Mouse (Mus musculus): ENCODE data around the gene Myh11. TPM values are rescaled to one million over a fixed set of nuclear protein-coding genes. Genes with fewer than 3 reads are reported as not detected.

The Myh11 gene
- polyA plus RNA-seq, 1 experiment from 2014 or later: 0.39 TPM

GRCm38 (mm10) chr16:14262410-14262809 lies 28.8 kb downstream of the Myh11 start:
- H3K4me3 ChIP-seq: no peak overlapping the region
- WGBS: 88% methylated on average over 1 of the region's 1 CpGs
- H3K9ac ChIP-seq: no peak overlapping the region
- H3K4me2 ChIP-seq (replicated peaks): no peak overlapping the region
- no peaks in the 10 kb centered on the region for H3K27me3 ChIP-seq
- H3K9me3 ChIP-seq: no peaks in the 10 kb centered on the region
- no peak overlapping the region for H3K27ac ChIP-seq
- no peaks in the 10 kb centered on the region for H3K36me3 ChIP-seq
- no peak for ATAC-seq (ENCODE audit: low FRiP score, low read depth)
- no peaks in the 10 kb centered on the region for H3K4me1 ChIP-seq

DNA sequence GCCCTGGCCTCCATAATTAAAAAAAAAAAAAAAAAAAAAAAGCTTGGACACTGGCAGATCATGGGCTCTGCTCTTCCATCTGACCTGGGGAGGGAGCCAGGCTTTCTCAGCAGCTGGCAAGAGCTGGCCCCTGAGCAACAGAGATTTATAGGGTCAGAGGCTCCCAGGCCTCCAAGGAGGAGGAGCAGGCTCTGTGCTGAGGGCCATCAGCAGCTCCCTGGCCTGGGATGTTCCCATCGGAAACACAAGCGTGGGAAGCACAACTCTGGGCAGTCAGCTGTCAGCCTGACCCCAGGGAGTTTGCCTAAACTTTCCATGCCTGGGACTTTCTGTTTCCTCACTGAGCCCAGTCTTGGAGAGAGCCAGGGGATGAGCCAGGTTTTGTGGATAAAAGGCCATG lies 32.3 kb downstream of the Myh11 start:
- Histone ChIP-seq H3K27ac (no peak overlapping the region), H3K9ac (0 out of 2 replicates have a peak overlapping the region, but pooled peaks have one; percentile 25), H3K4me3 (no peak overlapping the region), H3K9me3 (no peaks in the 10 kb centered on the region), H3K4me2 (replicated peaks) (no peak overlapping the region), H3K27me3 (no peaks in the 10 kb centered on the region), H3K4me1 (no peaks in the 10 kb centered on the region), H3K36me3 (no peaks in the 10 kb centered on the region)
- no peak for ATAC-seq (ENCODE audit: low FRiP score, low read depth)
- WGBS: 10% methylated on average over 2 of the region's 2 CpGs

DNA sequence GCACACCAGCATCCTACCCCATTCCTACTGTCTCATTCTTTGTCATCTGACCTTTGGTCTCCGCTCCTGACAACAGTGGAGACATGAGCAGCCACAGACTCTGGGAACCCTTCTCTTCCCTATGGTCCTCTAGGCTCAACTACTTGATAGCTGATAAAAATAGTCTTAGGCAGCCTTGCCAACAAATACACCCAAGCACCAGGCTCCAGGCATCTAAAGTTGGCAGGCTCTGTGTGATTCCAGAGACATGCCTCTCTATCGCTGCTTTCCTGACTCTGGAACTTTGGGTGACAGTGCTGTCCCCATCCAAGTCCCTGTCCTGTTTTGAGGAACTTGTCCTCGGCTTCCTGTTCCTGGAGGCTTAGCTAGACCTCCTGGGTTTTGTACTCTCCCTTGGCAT lies 37.6 kb downstream of the Myh11 start:
- Histone ChIP-seq H3K4me1 (no peaks in the 10 kb centered on the region), H3K27ac (no peak overlapping the region), H3K9me3 (no peaks in the 10 kb centered on the region), H3K36me3 (no peaks in the 10 kb centered on the region), H3K9ac (no peak overlapping the region), H3K4me2 (replicated peaks) (no peak overlapping the region), H3K4me3 (no peak overlapping the region), H3K27me3 (no peaks in the 10 kb centered on the region)
- 84% methylated on average over 3 of the region's 3 CpGs for WGBS
- no peak for ATAC-seq (ENCODE audit: low FRiP score, low read depth)

- Histone ChIP-seq H3K36me3 (no peaks in the 10 kb centered on the region), H3K4me2 (replicated peaks) (no peak overlapping the region), H3K9ac (no peak overlapping the region), H3K4me3 (no peak overlapping the region), H3K27ac (no peak overlapping the region), H3K27me3 (no peaks in the 10 kb centered on the region), H3K4me1 (no peaks in the 10 kb centered on the region), H3K9me3 (no peaks in the 10 kb centered on the region)
- no peak for ATAC-seq (ENCODE audit: low FRiP score, low read depth)
- 86% methylated on average over 4 of the region's 4 CpGs for WGBS
Observed at GRCm38 (mm10) chr16:14252877-14253276, 38.3 kb downstream of the Myh11 start.

DNA sequence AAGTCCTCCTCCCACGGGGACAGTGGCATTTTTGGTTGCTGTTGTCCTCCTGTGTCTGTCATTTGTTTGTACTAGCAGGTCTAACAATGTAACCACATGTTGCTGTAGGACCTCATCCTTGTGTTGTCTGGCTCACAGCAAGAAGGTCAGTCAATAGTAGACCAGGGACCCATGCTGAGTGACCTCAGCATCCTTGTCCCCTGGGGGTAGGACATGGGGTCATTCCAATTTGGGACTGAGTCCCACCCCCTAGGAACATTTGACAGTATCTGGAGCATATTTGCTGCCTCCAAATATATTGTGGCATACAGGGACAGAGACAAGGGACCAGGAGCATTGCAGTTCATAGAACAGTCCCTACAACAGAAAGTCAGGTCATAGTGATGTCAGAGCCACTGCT lies 41.3 kb downstream of the Myh11 start:
- no peaks in the 10 kb centered on the region for H3K27me3 ChIP-seq
- H3K4me3 ChIP-seq: no peak overlapping the region
- H3K9me3 ChIP-seq: no peaks in the 10 kb centered on the region
- H3K4me1 ChIP-seq: no peaks in the 10 kb centered on the region
- ATAC-seq (ENCODE audit: low FRiP score, low read depth): no peak
- no peaks in the 10 kb centered on the region for H3K36me3 ChIP-seq
- no peak overlapping the region for H3K27ac ChIP-seq
- 81% methylated on average over 1 of the region's 1 CpGs for WGBS
- no peak overlapping the region for H3K4me2 ChIP-seq (replicated peaks)
- H3K9ac ChIP-seq: no peak overlapping the region

GRCm38 (mm10) chr16:14242553-14242952 lies 48.6 kb downstream of the Myh11 start:
- no peaks in the 10 kb centered on the region for H3K27me3 ChIP-seq
- ATAC-seq (ENCODE audit: low FRiP score, low read depth): no peak
- H3K4me3 ChIP-seq: no peak overlapping the region
- 55% methylated on average over 2 of the region's 2 CpGs for WGBS
- H3K36me3 ChIP-seq: no peaks in the 10 kb centered on the region
- H3K27ac ChIP-seq: no peak overlapping the region
- no peak overlapping the region for H3K4me2 ChIP-seq (replicated peaks)
- H3K4me1 ChIP-seq: no peaks in the 10 kb centered on the region
- no peaks in the 10 kb centered on the region for H3K9me3 ChIP-seq
- H3K9ac ChIP-seq: no peak overlapping the region

GRCm38 (mm10) chr16:14242059-14242458 lies 49.1 kb downstream of the Myh11 start:
- no peak for ATAC-seq (ENCODE audit: low FRiP score, low read depth)
- no peaks in the 10 kb centered on the region for H3K4me1 ChIP-seq
- no peak overlapping the region for H3K27ac ChIP-seq
- no peaks in the 10 kb centered on the region for H3K9me3 ChIP-seq
- H3K27me3 ChIP-seq: no peaks in the 10 kb centered on the region
- no peak overlapping the region for H3K9ac ChIP-seq
- H3K4me3 ChIP-seq: no peak overlapping the region
- no peaks in the 10 kb centered on the region for H3K36me3 ChIP-seq
- 86% methylated on average over 3 of the region's 3 CpGs for WGBS
- H3K4me2 ChIP-seq (replicated peaks): no peak overlapping the region

DNA sequence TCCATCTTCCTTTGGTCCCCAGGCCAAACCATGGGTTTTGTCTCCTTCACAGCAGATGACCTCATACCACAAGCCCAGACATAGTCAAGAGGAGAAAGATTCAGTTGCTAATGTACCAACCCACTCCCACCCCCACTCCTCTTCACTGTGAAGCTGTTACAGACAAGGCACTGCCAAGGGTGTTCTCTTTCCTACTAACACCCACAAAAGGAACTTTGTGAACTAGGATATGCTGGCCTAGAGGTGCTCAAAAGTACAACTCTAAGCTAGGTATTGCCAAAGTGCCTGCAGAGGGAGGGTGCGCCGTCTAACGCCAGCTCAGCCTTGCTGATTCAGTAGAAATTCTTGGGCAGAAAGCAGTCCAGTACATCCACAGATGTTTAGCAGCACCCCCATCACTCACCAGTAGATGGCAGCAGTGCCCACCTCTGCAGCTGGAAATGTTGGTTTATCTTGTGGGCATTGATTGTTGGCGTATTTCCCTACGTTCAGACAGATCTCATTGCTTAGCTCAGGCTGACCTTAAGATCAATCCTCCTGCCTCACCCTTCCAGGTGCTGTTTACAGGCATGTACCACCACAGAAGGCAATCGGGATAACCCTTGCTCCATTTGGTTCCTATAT lies 54.0 kb downstream of the Myh11 start:
- peak; percentile 78 for ATAC-seq (ENCODE audit: low FRiP score, low read depth)
- Histone ChIP-seq H3K27me3 (no peaks in the 10 kb centered on the region), H3K4me1 (no peaks in the 10 kb centered on the region), H3K4me2 (replicated peaks) (no peak overlapping the region), H3K36me3 (no peaks in the 10 kb centered on the region), H3K9ac (no peak overlapping the region), H3K9me3 (no peaks in the 10 kb centered on the region), H3K4me3 (no peak overlapping the region), H3K27ac (no peak overlapping the region)
- 23% methylated on average over 6 of the region's 6 CpGs for WGBS

GRCm38 (mm10) chr16:14215156-14215555 lies 76.0 kb downstream of the Myh11 start:
- H3K36me3 ChIP-seq: no peaks in the 10 kb centered on the region
- H3K27me3 ChIP-seq: no peaks in the 10 kb centered on the region
- no peak overlapping the region for H3K4me2 ChIP-seq (replicated peaks)
- no peak overlapping the region for H3K4me3 ChIP-seq
- H3K9ac ChIP-seq: no peak overlapping the region
- H3K4me1 ChIP-seq: no peaks in the 10 kb centered on the region
- ATAC-seq (ENCODE audit: low FRiP score, low read depth): no peak
- H3K9me3 ChIP-seq: no peaks in the 10 kb centered on the region
- WGBS: 89% methylated on average over 3 of the region's 3 CpGs
- no peak overlapping the region for H3K27ac ChIP-seq

DNA sequence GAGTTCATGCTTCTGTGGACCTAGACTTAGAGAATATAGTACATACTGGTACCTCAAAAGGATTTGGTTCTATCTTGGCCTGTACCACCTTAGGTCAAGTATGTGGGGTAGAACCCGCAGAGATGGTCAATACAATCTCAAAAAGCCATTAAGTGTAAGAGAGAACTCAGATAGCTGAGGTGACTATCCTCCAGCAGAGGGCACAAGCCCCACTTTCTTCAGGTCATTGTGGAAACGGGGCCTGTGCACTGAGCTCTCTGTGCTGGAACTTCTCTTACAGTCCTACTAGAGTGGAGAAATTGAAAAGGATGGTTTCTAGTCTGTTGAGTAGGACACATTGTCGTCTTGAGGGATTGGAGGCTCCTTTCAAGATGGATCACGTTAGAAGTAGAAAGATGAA lies 92.4 kb downstream of the Myh11 start:
- no peak overlapping the region for H3K4me3 ChIP-seq
- H3K27me3 ChIP-seq: no peaks in the 10 kb centered on the region
- no peaks in the 10 kb centered on the region for H3K9me3 ChIP-seq
- H3K27ac ChIP-seq: no peak overlapping the region
- WGBS: 76% methylated on average over 4 of the region's 4 CpGs
- H3K4me1 ChIP-seq: no peaks in the 10 kb centered on the region
- H3K36me3 ChIP-seq: no peaks in the 10 kb centered on the region
- no peak overlapping the region for H3K9ac ChIP-seq
- no peak for ATAC-seq (ENCODE audit: low FRiP score, low read depth)
- no peak overlapping the region for H3K4me2 ChIP-seq (replicated peaks)

DNA sequence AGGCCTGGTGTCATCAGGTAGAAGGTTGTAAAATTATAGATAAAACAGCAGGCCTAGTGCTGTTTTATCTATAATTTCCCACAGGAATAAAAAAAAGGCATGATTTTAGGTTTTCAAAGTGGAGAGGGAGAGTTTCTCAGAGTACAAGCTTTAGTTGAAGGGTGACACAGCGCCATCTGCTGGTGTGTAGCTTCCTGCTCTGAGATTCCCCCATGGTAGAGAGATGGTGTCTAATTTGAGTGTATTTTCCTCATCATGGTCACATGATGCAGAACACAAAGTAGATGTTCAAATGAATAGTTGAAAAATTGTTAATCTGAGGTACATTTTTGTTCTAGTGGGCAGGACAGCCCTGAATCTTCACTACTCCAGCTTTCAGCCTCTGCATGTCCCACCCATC lies 95.7 kb downstream of the Myh11 start:
- peaks cover 30% of the 10 kb centered on the region for H3K36me3 ChIP-seq
- H3K4me1 ChIP-seq: no peaks in the 10 kb centered on the region
- no peak overlapping the region for H3K4me2 ChIP-seq (replicated peaks)
- no peaks in the 10 kb centered on the region for H3K27me3 ChIP-seq
- H3K27ac ChIP-seq: no peak overlapping the region
- H3K9me3 ChIP-seq: no peaks in the 10 kb centered on the region
- H3K9ac ChIP-seq: no peak overlapping the region
- H3K4me3 ChIP-seq: no peak overlapping the region
- 22% methylated on average over 1 of the region's 1 CpGs for WGBS
- no peak for ATAC-seq (ENCODE audit: low FRiP score, low read depth)

DNA sequence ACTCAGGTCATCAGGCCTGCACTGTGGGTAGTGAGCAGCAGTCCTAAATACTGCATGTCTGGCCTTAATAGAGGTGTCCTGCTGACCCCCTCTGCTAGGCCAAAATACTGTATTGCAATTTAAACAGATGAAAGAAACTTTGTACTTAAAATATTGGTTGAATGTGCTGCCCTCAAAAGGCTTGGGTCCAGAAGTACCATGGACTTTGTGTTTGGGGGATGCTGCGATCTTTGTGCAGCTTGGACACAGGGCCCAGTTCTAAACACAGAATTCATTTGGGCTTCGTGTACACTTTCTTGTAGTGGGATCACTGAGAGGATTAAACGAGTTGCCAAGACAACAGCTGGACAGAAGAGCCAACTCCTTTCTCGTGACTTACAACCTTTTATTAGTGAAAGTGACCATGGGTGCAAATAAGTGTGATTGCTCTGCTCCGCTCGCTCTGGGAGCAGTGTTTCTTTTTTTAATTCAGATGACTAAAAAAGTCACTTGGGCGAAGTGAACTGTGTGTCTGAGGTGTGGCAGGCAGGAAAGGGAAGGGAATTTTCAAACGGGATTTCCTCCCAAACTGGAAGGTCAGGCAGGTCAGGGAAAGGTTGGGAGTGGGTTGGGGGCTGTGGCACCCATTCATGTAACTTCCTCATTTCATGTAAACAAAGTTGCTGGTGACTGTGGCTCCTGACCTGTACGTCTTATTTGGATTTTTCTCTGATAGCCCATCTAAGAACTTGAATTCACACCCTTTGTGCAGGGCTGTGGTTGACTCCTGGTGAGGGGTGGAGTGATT lies 96.8 kb downstream of the Myh11 start:
- Histone ChIP-seq H3K36me3 (peaks cover 40% of the 10 kb centered on the region), H3K27ac (no peak overlapping the region), H3K9ac (no peak overlapping the region), H3K4me1 (no peaks in the 10 kb centered on the region), H3K27me3 (no peaks in the 10 kb centered on the region), H3K9me3 (no peaks in the 10 kb centered on the region), H3K4me3 (no peak overlapping the region), H3K4me2 (replicated peaks) (no peak overlapping the region)
- ATAC-seq (ENCODE audit: low FRiP score, low read depth): no peak
- WGBS: 77% methylated on average over 9 of the region's 9 CpGs

GRCm38 (mm10) chr16:14185516-14185915 lies 105.7 kb downstream of the Myh11 start:
- H3K36me3 ChIP-seq: peaks cover 98% of the 10 kb centered on the region
- no peak overlapping the region for H3K9ac ChIP-seq
- H3K4me1 ChIP-seq: no peaks in the 10 kb centered on the region
- no peaks in the 10 kb centered on the region for H3K27me3 ChIP-seq
- ATAC-seq (ENCODE audit: low FRiP score, low read depth): no peak
- H3K27ac ChIP-seq: no peak overlapping the region
- H3K4me2 ChIP-seq (replicated peaks): no peak overlapping the region
- WGBS: 96% methylated on average over 5 of the region's 5 CpGs
- H3K4me3 ChIP-seq: no peak overlapping the region
- H3K9me3 ChIP-seq: no peaks in the 10 kb centered on the region
